Mouse (Mus musculus): Measurements from ENCODE around the gene Spdye4c. TPM values are rescaled to one million over a fixed set of nuclear protein-coding genes. Genes with fewer than 3 reads are reported as not detected.

The Spdye4c gene
- total and polyA plus RNA-seq, 3 experiments = not detected

DNA sequence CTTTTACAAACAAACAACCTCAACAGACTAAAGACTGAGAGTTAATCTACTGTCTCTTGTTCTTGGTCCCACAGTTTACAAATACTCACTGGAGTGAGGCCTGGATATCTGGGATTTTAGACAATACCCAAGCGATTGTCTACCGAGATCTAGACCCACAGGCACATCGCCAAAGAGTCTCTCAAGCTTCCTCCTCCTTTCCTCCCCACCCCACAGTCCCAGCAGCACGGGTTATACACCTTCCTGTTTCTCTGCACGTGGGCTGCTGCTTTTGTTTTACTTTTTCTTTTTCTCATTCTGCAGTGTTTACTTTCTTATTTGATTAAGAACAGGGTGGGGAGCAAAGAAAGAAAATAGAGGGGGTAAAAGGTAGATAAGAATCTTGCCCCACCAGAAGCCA is 22.4 kb downstream of the Spdye4c start:
- ATAC-seq (ENCODE audit: extremely low read depth, insufficient number of reproducible peaks, low FRiP score, poor library complexity, severe bottlenecking) = no peak
- no peak for DNase-seq (ENCODE audit: low spot score)
- Histone ChIP-seq H3K4me3 (ENCODE audit: low read depth, low read length) (no peak overlapping the region), H3K9me3 (replicated peaks) (no peaks in the 10 kb centered on the region), H3K27me3 (ENCODE audit: insufficient read depth, low read length) (no peaks in the 10 kb centered on the region), H3K4me1 (ENCODE audit: insufficient read depth, low read depth, low read length) (no peaks in the 10 kb centered on the region), H3K36me3 (replicated peaks) (peaks cover 89% of the 10 kb centered on the region)
- TF ChIP-seq GATA1 (IDR thresholded peaks at IDR 0.05; ENCODE audit: borderline replicate concordance, low read length) (no peak), TAL1 (conservative IDR thresholded peaks at IDR 0.05; ENCODE audit: low read depth, low read length) (no peak), POLR2AphosphoS5 (IDR thresholded peaks at IDR 0.05; ENCODE audit: insufficient replicate concordance, low read depth, low read length) (no peak), GATA2 (IDR thresholded peaks at IDR 0.05; ENCODE audit: borderline replicate concordance, low read depth, low read length) (no peak), CTCF (IDR thresholded peaks at IDR 0.05; ENCODE audit: low read depth, low read length) (no peak)

DNA sequence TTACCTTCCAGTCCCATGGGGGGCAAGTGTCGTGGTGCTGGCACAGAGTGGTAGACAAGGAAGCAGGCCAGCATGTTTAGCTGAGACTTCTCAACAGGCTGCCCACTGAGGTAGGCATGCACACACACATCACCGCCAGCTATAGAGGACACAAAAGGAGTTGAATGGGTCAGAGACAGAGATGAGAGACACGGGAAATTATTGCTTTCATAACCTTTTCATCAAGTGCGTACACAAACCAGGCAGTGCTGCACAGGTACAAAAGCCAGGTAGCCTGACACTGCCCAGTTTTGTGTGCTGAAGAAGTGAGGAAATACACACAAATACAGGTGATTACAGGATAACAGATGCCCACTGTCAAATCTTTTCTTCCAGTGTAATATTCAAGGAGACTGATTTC is 24.4 kb downstream of the Spdye4c start:
- peaks cover 94% of the 10 kb centered on the region for H3K36me3 ChIP-seq (replicated peaks)
- TF ChIP-seq GATA2 (IDR thresholded peaks at IDR 0.05; ENCODE audit: borderline replicate concordance, low read depth, low read length) (no peak), GATA1 (IDR thresholded peaks at IDR 0.05; ENCODE audit: borderline replicate concordance, low read length) (no peak), CTCF (IDR thresholded peaks at IDR 0.05; ENCODE audit: low read depth, low read length) (no peak), POLR2AphosphoS5 (IDR thresholded peaks at IDR 0.05; ENCODE audit: insufficient replicate concordance, low read depth, low read length) (no peak), TAL1 (conservative IDR thresholded peaks at IDR 0.05; ENCODE audit: low read depth, low read length) (no peak)
- H3K9me3 ChIP-seq (replicated peaks) = no peaks in the 10 kb centered on the region
- no peak for DNase-seq (ENCODE audit: low spot score)
- H3K4me1 ChIP-seq (ENCODE audit: insufficient read depth, low read depth, low read length) = no peaks in the 10 kb centered on the region
- ATAC-seq (ENCODE audit: extremely low read depth, insufficient number of reproducible peaks, low FRiP score, poor library complexity, severe bottlenecking) = no peak
- no peaks in the 10 kb centered on the region for H3K27me3 ChIP-seq (ENCODE audit: insufficient read depth, low read length)
- H3K4me3 ChIP-seq (ENCODE audit: low read depth, low read length) = no peak overlapping the region

DNA sequence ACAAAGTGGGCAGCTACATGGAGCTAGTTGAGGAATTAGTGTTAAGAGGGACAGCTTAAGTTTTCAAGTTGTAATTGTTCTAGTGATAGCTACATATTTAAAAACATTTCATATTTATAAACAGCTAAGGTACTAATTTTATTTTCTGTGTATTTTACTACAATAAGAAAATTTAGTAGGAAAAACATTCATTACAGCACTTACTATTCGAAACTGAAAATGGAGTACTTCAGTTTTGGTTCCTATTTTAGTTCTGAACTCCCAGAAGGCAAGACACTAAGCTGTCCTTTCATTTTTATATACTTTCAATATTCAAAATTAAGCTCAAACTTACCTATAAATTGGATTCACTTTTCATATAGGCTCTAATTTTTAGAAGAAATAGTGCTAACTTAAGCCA is 29.6 kb downstream of the Spdye4c start:
- Histone ChIP-seq H3K27me3 (ENCODE audit: insufficient read depth, low read length) (no peaks in the 10 kb centered on the region), H3K36me3 (replicated peaks) (peaks cover 93% of the 10 kb centered on the region), H3K4me3 (ENCODE audit: low read depth, low read length) (no peak overlapping the region), H3K4me1 (ENCODE audit: insufficient read depth, low read depth, low read length) (no peaks in the 10 kb centered on the region), H3K9me3 (replicated peaks) (no peaks in the 10 kb centered on the region)
- no peak for DNase-seq (ENCODE audit: low spot score)
- no peak for ATAC-seq (ENCODE audit: extremely low read depth, insufficient number of reproducible peaks, low FRiP score, poor library complexity, severe bottlenecking)
- TF ChIP-seq TAL1 (conservative IDR thresholded peaks at IDR 0.05; ENCODE audit: low read depth, low read length) (no peak), GATA1 (IDR thresholded peaks at IDR 0.05; ENCODE audit: borderline replicate concordance, low read length) (no peak), CTCF (IDR thresholded peaks at IDR 0.05; ENCODE audit: low read depth, low read length) (no peak), POLR2AphosphoS5 (IDR thresholded peaks at IDR 0.05; ENCODE audit: insufficient replicate concordance, low read depth, low read length) (no peak), GATA2 (IDR thresholded peaks at IDR 0.05; ENCODE audit: borderline replicate concordance, low read depth, low read length) (no peak)

Other genes starting within 250 kb of the Spdye4c start
- gene Anapc1, start 96.2 kb downstream of the Spdye4c start, total RNA-seq (2014; fragmentation: Nextera tagmentation) = 262 and 284 TPM in 2 replicates
- 170 and 180 TPM in 2 replicates for gene Anapc1, start 96.2 kb downstream of the Spdye4c start, total RNA-seq (2017)
- gene Anapc1, start 96.2 kb downstream of the Spdye4c start, polyA plus RNA-seq (2012) = 90.0 and 105 TPM in 2 replicates
- gene Mertk, start 107.7 kb downstream of the Spdye4c start, total RNA-seq (2014; fragmentation: Nextera tagmentation) = not detected in 2 replicates
- gene Mertk, start 107.7 kb downstream of the Spdye4c start, total RNA-seq (2017) = 0.05 and 0.17 TPM in 2 replicates
- not detected in 2 replicates for gene Mertk, start 107.7 kb downstream of the Spdye4c start, polyA plus RNA-seq (2012)
- 13.7 TPM in 2 replicates for gene Tmem87b, start 226.9 kb downstream of the Spdye4c start, total RNA-seq (2014; fragmentation: Nextera tagmentation)
- gene Tmem87b, start 226.9 kb downstream of the Spdye4c start, total RNA-seq (2017) = 17.3 and 20.3 TPM in 2 replicates
- gene Tmem87b, start 226.9 kb downstream of the Spdye4c start, polyA plus RNA-seq (2012) = 1.1 and 1.4 TPM in 2 replicates

All from G1E (cell line).